Mouse (Mus musculus) T-helper 2 cell (primary cell): ENCODE data around the gene Cds1.

Source experiments
- in situ Hi-C: fragments of 300-600 bp; cut with MboI, MseI; formaldehyde crosslinking; loops from one replicate; pipeline ENCODE4 v1.15.1; 2025; ENCODE audit warnings: high pct_unique_total_duplicates

Cds1 gene

DNA sequence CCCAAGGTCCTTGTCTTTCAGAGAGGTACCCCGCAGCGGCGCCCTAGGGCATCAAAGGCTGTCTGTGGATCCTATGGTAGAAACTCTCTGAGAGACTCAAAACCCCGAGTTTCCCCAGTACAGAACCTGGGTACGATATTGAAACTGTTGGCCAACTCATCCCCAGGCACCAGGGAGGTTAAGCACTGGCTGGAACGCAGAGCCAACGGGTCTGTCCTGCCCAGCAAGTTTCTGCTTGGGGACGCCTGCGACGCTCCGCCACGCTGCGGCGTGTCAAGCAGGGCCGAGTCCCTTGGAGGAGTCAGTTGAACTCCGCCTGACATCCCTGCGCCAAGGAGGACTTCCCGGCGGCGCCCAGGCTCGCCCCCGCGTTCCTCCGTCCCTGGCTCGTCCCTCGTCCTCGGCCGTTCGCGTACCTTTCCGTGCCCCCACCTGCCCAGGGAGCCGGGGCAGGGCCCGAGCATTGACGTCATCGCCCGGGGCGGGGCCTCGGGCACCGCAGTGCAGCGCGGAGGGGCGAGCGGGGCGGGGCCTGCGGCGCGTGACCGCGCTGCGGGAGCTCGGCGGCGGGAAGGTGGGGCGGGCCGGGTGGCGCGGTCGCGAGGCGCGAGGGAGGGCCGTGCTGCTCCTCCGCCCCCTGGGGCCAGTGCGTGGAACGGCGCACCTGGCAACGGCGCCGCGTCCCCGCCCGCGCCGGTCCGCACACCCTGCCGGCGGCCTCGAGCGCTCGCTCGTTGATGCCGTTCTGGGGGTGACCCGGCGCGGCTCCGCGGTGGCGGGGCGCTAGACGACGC lies at the start of gene Cds1:
Cds1 (plus strand) TSS at position 577 of the 794 bp plus-strand sequence.
- in situ Hi-C loops: no loop called here

DNA sequence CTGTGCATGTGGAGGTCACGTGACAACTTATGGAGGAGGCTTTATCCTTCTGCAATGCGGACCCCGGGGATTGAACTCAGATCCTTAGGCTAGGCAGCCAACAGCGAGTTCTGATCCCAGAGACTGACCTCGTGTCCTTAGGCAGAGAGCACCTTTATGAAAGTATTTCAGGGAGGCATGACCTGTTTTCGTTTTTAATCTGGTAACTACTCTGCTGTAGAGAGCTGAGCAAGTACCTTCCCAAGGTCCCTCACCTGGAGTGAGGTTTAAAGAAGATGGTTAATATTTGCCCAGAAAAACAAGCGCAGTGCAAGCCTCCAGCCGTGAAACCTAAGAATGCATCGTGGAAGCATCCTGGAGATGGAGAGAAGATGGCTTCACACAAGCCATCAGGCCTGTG lies 40.7 kb upstream of the Cds1 start:
- in situ Hi-C loops: no loop called here

DNA sequence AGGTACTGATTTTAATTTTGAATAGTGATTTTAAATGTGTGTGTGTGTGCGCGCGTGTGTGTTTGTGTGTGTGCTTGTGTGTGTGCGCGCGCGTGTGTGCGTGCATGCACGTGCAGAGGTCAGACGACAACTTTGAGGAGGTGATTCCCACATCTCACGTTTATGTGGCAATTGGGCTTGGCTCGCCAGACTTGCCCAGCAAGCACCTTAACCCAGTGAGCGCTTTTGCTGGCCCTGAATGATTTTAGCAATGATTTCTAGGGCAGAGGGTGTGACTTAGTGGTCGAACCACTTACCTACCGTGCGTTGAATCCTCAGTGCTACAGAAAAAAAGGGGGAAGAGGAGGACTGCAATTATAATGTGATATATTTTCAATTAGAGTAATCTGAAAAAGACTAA lies 40.2 kb upstream of the Cds1 start:
- in situ Hi-C loops: no loop called here

DNA sequence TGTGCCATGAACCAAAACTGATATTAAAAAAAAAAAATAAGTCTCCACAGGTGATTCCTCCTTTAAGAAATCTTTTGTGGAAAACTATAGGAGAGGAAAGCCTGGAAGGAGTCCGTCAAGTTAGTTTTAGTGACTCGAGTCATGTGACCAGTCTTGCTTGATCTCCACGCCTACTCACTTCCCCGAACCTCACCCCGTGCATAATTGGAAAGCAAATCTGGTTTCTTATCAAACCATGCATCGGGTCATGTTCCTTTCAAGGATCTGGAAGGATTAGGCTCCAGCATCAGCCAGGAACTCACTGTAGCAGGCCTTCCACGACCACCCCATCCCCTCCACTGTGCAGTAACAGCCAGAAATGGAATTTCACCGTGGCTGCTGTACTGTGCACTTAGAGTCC lies 39.2 kb upstream of the Cds1 start:
- in situ Hi-C loops: no loop called here

DNA sequence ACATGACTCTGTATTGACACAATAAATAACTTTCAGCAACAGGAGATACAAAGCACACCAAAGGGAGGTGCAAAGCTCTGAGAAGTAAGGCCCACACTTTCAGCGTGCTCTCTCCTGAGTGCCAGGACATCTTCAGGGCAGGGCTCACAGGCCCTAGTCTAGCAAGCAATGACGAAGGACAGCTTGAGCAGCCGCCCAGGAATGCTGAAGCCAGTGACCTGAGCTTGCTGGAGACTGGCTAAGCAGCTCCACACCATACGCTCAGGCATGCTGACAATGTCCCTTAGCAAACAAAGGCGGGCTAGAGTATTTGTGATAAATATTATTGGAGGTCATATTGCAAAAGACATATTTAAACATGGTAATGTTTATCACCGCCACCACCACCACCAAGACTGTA lies 38.6 kb upstream of the Cds1 start:
- in situ Hi-C loops: no loop called here

DNA sequence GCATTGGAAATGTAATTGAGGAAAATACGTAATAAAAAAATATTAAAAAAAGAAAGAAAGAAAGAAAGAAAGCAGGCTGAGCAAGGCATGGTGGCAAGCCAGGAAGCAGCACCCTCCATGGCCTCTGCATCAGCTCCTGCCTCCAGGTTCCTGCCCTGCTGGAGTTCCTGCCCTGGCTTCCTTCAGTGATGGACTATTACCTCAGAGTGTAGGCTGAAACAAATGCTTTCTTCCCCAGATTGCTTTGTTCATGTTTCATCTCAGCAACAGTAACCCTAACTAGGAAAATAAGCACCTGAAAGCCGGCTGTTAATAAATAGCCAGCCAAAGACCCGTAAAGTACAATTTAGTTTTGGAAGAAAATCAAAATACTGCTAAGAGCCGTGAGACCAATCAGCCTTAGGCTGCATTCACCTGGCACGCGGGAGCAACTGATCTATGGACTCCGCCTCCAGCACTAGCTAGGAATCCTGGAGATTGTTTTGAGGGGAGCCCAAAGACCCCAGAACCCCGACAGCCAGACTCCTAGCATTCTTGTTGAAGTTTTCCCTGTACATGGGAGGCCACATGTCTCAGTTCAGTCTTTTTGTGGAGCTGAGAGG lies 36.5 kb upstream of the Cds1 start:
- in situ Hi-C loops: no loop called here

DNA sequence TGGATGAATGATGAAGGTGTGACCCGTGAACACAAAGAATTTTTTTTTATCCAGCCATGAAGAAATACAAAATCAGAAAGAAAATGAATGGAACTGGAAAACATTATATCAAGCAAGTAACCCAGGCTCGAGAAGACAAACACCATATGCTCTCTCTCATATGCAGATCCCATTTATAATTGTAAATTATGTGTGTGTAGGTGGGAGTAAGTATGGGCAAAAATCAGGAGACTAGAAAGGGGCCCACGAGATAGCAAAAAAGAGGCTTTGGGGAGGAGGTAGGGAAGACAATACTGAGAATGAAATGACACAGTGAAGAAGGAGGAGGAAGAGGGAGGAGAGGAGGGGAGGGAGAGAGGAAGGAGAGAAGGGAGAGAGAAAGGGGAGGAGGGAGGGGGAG lies 27.6 kb upstream of the Cds1 start:
- in situ Hi-C loops: no loop called here

DNA sequence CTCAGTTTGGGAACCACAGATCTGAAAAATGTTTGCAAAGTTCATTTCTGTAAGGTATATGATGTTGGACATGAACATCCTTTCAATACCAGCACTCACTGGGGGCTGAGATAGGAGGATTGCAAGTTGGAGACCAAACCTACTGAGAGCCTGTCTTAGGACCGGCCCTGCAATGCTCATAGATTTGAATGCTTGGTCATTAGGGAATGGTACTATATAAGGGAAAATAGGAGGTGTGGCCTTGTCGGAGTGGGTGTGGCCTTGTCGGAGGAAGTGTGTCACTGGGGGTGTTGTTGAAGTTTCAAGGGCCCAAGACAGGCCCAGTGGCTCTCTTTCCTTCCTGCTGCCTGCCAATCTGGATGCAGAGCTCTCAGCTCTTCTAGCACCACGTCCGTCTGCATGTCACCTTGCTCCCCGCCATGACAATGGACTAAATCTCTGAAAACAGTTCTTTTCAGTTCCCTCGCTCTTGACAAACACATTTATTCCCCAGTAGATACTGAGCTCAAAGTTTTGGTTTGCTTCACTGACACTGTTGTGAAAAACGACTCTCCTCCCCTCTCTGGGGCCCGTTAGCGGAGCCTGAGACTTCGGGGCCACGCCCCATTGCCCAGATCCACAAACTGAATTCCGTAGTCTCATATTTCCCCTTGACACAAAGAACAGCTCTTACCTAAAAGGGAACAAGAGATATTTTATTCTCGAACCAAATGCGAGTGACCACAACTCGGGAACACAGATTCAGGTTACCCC lies 24.3 kb upstream of the Cds1 start:
- in situ Hi-C loops: no loop called here

DNA sequence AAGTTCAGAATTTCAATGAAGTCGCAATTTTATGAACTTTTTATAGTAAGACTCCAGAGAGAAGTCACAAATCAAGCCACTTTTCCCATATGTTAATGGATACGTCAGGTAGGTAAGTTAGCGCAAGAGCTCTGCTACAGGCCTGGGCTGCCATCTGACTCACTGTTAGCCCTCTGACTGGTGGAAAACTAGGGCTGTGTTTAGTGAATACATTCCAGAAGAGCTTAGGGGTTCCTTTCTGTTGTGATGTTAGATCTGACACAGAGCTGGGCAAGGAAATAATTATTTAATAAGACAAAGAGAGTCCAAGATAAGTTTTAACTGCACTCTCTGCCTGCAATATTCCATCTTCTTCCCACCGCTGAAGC lies 23.7 kb upstream of the Cds1 start:
- in situ Hi-C loops: no loop called here

DNA sequence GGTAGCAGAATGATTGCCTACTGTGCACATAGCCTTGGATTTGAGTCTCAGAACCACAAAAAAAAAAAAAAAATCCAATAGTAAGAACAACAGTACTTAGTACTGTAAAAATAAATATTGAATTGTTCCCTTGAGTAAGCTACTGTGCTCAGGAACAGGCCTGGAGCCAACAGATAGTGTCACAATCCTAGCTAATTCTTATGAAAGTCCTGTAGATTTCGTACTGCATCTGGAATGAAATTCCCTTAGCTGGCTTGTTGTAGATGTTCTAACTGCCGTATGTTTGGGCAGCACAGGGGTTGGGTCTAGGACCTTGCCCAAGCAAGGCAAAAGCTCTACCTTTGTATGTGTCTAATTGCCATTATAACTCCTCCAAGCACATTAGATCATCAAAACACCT lies 22.9 kb upstream of the Cds1 start:
- in situ Hi-C loops: no loop called here

DNA sequence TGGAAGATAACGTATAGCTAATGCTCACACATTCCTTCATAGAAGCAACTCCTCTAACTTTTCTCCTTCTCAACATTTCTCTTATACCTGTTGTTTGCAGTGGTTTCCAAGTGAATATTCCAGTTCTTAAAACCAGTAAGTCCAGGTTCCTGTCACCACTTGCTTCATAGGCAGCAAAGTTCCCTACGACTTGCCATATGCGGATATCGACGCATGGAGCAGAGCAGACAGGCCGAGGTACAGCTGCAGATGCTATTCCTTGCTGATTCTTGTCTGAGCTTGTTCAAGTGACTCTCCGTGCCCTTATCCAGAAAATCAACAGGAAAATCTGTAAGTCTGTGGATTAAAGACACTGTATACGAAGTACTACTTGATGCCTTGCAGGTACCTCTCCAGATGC lies 22.5 kb upstream of the Cds1 start:
- in situ Hi-C loops: no loop called here

DNA sequence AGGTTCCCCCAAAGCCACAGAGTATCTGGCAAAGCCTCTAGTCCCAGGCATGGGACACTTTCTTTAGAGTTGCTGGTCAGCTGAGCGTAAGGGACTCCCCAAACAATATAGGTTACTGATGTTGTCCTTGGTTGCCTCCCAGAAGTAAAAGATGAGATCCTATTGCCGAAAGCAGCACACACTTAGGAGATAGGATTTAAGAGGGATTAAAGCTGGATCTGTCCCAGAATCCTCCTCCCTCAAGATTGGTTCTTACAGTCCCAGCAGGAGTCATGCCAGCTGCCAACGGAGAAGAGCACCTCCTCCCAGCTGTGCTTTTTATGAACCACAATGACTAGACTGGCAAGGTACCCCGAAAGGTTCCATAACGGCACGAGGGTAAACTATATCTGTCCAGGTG lies 20.0 kb upstream of the Cds1 start:
- in situ Hi-C loops: no loop called here

DNA sequence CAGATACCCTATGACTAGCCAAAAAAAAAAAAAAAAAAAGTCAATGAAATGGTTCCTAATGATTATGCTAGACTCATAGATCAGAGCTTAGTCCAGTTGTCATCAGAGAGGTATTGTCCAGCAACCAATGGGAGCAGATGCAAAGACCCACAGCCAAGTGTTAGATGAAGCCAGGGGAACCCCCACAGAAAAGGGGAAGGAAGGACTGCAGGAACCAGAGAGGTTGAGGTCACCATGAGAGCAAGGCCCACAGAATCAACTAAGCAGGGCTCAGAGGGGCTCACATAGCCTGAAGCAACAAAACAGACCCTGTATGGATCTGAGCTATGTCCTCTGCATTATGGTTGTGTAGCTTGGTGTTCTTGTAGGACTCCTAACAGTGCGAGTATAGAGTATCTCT lies 11.2 kb upstream of the Cds1 start:
- in situ Hi-C loops: no loop called here

DNA sequence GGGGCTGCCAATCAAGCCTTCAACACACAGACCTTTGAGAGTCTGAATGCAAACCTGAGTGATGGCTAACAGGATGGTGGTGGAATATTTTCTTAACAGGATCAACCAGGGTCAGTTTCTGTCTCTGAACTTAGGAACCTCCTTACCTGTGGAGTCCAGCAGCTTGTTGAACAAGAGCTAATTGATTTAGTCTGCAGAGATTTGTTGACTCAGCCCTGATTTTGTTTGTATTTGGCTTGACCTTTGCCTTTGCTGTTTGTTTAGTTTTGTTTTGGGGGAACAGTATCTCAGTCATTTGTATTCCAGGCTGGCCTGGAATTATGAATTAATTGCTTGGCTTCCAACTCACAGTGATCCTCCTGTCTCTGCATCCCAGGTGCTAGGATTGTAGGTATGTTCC lies 7.3 kb upstream of the Cds1 start:
- in situ Hi-C loops: no loop called here

DNA sequence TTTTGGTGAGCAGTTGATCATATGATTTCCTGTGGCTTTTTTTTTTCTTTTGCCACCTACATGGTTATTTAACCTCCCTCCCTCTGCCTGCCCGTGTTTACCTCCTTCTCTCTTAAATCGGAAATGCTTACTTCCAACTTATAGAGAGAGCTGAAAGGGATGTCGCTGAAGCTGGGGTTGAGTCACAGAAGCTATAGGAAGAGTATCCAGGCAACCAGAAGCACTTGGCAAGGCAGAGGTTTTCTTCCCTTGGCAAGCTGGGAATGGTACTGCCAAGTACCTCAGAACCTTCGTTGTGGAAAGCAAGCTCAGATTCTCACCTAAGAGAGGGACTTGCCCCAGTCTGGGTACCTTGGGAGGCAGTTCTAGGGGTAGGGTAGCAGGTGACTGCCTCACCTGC lies 3.2 kb upstream of the Cds1 start:
- in situ Hi-C loops: no loop called here

DNA sequence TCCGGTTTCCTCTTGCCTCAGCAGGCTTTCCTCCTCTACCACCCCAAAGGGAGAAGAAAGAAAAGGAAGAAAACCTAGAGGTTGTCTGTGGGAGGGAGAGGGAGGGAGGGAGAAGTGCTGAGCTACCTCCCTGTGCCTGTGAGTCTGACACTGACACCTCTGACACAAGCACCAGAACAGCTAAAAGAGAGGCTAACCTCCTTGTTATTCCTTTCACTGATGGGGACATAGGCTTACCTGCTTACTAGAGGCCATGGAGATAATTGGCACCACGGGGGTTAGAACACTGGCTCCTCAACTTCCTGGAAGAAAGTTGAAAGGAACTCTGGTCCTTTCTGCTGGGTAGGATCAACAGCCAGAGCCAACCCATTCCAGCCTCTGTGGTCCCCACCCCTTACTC lies 1.4 kb upstream of the Cds1 start:
- in situ Hi-C loops: no loop called here

DNA sequence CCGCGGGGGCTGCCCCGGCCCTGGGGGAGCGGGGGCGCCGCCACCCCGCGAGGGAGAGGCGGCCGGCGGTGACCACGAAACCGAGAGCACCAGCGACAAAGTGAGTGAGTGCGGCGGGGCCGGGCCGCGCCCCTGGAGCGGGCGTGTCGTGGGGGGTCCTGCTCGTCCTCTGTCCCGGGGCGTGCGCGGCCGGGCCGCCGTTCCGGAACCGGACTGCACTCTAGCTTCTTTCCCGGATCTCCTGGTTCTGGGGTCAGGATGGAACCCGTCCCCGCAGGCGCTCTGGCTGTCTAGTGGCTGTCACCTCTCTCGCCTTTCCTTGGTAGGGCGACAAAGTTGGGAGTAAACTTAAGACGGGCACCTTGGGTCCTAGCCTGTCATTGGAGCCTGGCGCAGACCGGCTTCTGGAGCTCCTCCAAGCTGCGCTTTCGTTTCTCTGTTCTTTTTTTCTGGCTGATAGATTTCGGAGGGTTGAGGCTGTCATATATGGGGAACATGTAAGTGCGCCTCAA lies 516 bp downstream of the Cds1 start:
- in situ Hi-C loops: no loop called here

DNA sequence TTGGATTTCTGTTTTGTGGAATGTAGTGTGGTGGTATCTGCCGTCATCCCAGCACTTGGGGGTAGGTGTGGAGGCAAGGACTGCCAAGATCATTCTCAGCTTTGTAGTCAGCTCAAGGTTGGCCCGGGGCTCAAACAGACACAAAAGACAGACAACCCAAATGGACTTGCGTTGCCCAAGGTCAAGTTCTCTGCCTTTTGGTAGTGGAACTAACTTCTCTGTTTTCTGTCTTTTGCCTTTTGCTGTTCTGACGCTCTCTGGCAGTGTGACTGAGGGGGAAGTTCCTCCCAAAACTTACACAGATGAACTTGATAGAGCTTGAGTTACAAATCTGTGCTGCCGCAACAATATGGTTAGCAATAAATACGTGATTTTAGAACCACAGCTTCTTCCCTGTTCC lies 1.3 kb downstream of the Cds1 start:
- in situ Hi-C loops: no loop called here

DNA sequence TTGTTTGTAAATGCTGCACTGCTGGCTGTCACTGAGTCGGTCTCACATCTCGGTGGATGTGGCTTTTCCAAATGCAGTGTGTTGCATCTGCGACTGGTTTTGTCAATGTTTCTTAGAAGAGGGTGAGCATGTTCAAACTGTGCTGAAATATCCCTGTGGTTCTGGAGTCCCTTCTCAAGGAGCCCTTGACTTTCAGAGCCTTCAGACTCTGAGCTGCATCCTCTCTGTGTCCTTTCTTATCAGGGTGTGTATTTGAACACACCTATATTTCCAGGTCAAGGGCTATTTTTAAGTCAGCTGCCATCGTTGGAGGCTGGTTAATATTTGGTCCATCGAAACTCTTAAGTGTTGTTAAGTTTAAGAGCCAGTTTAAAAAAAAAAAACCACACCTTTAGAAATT lies 2.2 kb downstream of the Cds1 start:
- in situ Hi-C loops: no loop called here

DNA sequence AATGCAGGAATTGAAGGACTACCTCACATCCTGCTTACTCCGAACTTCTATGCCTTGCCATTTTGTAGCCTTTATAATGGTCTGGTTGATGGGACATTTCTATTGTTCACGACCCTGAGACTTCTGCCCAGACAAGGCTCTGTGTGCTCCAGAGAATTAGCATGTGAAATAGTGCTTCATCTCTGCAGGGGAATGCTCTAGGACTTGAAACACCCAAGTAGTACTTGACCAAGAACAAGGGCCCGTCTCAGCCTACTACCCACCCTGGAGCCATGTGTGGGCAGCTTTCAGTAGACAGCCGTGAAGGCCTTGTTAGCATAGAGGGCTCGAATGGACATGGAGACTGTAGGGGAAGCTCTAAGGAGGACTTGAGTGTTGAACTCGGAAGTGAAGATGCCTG lies 2.6 kb downstream of the Cds1 start:
- in situ Hi-C loops: no loop called here

DNA sequence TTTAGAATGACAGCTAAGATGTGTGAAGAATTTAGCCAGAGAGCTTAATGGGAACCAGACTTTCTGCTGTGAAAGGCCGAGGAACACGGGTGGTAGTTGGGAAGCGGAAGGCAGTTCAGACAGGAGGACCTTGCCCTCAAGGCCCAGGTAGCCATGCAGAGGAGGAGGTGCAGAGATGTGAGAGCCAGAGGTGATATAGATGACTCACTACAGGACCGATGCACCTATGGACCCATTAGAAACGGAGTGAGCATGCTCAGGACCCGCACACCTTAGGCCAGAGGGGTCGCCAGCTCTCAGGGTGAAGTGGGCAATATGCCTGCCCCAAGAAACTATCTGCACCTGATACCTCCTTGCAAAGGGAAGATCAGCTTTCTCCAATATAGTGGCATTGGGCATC lies 3.6 kb downstream of the Cds1 start:
- in situ Hi-C loops: no loop called here

DNA sequence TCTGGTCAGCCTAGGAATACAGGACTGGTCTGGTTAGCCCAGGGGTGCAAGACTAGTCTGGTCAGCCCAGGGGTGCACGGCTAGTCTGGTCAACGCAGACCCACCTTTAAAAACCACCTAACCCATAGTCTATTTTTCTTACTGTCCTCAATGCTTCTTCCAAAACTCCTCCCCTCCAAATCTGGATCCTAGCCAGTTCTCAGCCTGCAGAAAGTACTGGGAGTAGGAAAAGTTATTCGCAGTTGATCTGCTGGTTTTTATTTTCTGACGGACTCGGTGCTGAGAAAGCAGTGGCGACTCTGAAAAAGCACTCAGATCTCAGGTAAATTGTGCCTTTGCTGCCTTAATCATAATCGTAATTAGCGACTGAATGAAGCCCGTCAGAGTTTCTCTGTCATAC lies 7.7 kb downstream of the Cds1 start:
- in situ Hi-C loops: no loop called here

DNA sequence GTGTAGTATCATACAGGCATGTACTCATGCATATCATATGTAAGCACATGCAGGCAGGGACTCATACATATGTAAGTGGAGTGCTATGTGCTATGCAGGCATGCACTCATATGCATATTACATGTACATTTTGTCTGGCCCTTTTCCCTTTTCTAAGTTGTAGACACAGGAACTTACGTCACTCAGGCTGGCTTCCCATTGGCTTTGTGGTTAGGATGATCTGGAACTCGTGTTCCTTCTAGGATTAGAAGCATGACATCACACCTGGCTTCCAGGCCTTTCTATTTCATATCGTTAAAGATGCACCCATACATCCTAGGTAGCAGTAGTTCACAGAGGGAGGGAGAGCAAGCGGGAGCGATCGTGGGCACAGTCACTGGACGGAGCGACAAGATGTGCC lies 10.3 kb downstream of the Cds1 start:
- in situ Hi-C loops: no loop called here
